Mouse (Mus musculus) inflammation-experienced regulatory T-cells, adult 16 weeks (primary cell): ENCODE measurements around the gene Bcl2a1b. TPM values are rescaled to one million over a fixed set of nuclear protein-coding genes. Genes with fewer than 3 reads are reported as not detected.

Experiments used
- polyA plus RNA-seq: library from polyadenylated mRNA; unstranded; fragments of 100-300 nt; shearing (Covaris generic); gene quantifications from one replicate; pipeline ENCODE4 v1.2.1, GENCODE M21; 2017

The Bcl2a1b gene
- polyA plus RNA-seq: 260 TPM

GRCm38 (mm10) chr9:89198969-89199416 is at the start of gene Bcl2a1b, which contains the start of gene Gm29094:
TSS of gene Bcl2a1b (plus strand) at chr9:89199209.
TSS of gene Gm29094 (plus strand) at chr9:89199379.

GRCm38 (mm10) chr9:89210353-89211064 is 11.5 kb downstream of the Bcl2a1b start, which contains the start of gene Mthfs:
TSS of gene Mthfs (plus strand) at chr9:89210676.

Other genes with a start within 250 kb of the Bcl2a1b start
- gene Bcl2a1a, start 242.3 kb upstream of the Bcl2a1b start, polyA plus RNA-seq: not detected
- gene Trim43b, start 106.4 kb upstream of the Bcl2a1b start, polyA plus RNA-seq: not detected
- 33.4 TPM for gene Gm29094, start 170 bp downstream of the Bcl2a1b start, polyA plus RNA-seq
- 127 TPM for gene Mthfs, start 11.5 kb downstream of the Bcl2a1b start, polyA plus RNA-seq